Mouse (Mus musculus): Measurements from ENCODE around the gene Vps13d.

The Vps13d gene

GRCm38 (mm10) chr4:145194559-145195162, at the start of gene Vps13d:
Vps13d (minus strand) TSS chr4:145195005.
- DNase-seq (ENCODE audit: low spot score in 2 of 2): peak; percentile 88 to 90

DNA sequence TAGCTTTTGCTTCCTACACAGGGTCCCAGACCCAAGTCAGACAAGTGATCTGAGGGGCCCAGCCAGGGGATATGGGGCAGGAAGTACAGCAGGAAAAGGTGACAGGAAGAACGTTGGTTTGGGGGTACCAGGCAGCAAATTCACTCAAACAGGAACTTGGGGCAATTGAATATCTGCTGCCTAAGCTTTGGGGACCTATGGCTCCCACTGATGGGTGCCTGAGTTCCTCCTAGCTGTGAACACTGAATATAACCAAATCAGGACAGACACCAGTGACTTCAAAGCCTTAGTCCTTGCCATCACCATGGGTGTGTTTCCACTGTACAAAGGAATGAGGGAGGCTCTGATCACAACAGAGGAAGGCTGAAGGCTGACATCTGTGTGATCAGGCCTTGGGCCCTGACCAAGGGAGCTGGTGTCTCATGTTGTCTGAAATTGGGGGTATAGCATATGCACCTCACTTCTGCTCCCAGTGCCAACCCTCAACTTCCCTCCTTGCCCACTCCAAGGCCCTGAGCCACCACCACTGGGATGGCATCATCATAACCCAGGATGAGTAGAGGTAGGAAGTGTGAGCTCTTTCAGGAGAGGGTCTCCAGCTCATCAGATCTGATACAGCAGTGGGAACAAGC, 48.0 kb upstream of the Vps13d start:
- DNase-seq (ENCODE audit: low spot score in 2 of 2): no peak

DNA sequence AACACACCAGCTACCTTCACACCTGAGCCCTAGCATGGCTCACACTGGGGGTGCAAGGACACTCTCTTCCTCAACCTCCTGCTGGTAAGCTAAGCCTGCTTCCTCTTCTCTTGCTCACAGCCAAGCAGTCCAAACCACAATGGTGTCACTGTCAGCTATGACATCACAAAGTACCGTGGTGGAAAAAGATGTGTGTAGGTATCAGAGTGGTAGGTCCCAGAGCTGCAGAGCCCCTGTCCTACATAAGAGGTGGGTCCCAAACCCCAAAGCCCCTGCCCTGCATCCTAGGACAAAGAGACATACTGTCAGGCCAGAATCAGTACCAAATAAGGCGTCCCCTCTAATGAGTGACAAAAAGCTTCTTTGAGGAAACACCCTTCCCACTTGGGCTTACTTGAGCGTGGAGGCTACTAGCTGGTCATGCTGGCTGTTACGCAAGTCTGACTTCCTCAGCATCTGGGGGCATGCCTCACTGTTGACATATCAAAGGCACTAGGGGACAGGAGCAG, 46.0 kb upstream of the Vps13d start:
- DNase-seq (ENCODE audit: low spot score in 2 of 2): peak; percentile 74 to 75

- DNase-seq (ENCODE audit: low spot score in 2 of 2): peak in 1 of 2 experiments; percentile 16
Observed at GRCm38 (mm10) chr4:145239049-145239830, 44.4 kb upstream of the Vps13d start.

DNA sequence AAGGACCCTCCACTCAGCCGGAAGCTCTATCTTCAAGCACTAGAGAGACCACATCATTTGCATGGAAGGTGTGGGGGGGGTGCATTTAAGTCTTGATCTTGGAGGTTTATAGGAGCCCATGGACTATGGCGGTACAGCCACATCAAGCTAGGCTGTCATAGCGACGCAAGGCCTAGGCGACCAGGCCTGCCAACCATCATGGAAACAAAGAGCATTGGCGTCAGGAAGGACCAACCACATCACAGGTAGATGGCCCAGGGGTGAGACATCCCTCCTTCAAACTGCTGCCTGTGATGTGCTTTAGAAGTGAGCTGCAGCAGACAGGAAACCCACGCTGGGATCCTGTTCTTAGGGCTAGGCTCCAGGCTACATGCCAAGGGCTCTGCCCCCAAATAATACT, 41.2 kb upstream of the Vps13d start:
- peak in 1 of 2 experiments; percentile 32 for DNase-seq (ENCODE audit: low spot score in 2 of 2)

- peak; percentile 56 to 60 for DNase-seq (ENCODE audit: low spot score in 2 of 2)
Observed at GRCm38 (mm10) chr4:145233487-145234228, 38.9 kb upstream of the Vps13d start.

DNA sequence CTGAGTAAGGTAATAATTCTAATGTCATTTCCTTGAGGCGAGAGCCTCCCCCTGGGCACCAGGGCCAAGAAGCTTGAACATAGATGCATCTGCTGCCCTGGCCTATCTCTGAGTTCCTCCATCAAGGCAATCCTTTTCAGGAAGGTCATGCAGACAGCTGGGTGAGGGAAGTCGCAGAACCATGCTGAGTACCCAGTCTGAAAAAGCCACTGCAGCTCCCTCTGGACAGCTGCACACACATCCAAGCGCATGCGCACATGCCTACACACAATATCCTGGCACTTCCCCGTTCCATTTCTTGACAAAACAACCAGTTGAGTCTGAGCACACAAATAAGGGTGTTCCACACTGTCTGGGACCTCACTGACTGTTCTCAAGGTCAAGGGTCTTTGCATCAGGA, 36.9 kb upstream of the Vps13d start:
- no peak for DNase-seq (ENCODE audit: low spot score in 2 of 2)

DNA sequence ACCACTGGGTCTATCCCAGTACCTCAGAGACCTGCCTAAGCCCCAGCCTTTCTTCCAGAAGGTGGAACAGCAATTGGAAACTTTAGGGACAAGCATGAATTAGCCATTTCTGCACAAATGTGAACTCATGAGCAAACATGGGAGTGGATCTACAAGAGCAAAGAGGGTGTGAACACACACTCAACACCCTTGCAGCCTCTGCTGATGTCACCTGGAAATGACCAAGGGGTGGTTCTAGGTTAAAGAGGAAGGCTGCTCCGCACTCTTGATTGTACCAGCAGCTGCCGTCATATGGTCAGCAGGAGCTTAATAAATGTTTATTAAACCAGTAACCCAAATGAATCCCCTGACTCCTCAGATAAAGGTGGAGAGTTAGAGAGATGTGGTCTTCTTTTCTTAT, 35.8 kb upstream of the Vps13d start:
- DNase-seq (ENCODE audit: low spot score in 2 of 2): no peak

DNA sequence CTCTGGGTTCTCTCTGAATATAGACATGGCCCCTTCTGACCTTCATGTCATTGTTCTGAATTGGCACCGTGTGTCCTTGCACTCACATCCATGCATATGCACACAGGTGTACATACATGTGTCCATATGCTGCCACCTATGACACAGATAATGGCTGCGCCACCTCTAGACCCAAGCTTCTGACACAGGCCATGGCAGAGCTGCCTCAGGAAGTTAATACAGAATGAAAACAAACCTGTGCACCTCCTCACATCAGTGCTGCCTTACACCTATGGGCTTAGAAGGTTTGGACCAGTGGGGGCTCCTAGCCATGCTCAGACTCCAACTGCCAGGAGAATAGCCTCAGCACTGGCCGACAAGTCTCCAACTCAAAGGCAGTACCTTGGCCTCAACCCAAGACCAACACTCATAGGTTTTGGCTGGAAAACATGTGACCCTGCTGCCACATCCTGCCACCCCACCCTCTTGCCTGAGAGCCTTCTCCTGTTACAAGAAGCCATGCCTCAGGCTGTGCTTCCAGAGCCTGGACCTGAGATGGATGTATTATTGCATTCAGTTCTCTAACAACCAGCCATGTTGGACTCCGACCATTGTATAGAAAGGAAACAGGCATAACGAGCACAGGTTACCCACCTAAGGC, 34.8 kb upstream of the Vps13d start:
- no peak for DNase-seq (ENCODE audit: low spot score in 2 of 2)

GRCm38 (mm10) chr4:145229051-145229450, 34.2 kb upstream of the Vps13d start:
- peak; percentile 48 to 54 for DNase-seq (ENCODE audit: low spot score in 2 of 2)

DNA sequence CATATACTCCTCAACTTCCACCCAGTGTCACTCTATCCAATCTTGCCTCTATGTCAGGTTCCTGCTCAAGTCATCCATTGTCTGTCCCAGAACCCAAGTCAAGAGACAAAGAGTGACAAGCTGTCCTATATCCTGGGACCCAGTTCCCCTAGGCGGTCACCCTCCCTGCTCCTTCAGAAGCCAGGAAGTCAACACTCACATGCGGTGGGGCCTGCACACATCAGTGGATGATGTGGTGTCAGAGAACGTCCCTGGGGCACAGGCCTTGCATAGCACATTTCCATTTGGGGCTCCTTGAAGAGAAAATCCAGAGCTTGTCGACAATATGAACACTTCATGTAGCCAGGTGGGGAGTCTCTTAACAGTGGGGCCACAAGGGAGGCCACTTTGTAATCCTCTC, 29.8 kb upstream of the Vps13d start:
- DNase-seq (ENCODE audit: low spot score in 2 of 2): no peak

DNA sequence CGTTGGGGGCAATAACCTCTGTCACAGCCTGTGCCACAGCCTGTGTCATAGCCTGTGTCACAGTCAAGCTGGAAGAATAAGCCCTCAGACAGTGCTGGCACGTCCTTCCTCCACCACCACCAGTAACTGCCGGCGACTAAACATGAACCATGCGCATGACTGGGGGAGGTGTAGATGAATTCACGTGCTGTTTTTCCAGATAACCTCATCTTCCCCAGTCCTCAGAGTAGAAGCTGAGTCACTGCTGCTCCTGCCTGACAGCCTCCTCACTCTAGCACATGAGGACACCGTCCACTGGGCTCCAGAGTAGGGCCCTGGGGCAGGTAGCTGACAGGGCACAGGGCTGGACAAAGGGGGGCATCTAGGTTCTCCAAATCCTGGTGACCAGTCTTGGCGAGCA, 27.3 kb upstream of the Vps13d start:
- no peak for DNase-seq (ENCODE audit: low spot score in 2 of 2)

DNA sequence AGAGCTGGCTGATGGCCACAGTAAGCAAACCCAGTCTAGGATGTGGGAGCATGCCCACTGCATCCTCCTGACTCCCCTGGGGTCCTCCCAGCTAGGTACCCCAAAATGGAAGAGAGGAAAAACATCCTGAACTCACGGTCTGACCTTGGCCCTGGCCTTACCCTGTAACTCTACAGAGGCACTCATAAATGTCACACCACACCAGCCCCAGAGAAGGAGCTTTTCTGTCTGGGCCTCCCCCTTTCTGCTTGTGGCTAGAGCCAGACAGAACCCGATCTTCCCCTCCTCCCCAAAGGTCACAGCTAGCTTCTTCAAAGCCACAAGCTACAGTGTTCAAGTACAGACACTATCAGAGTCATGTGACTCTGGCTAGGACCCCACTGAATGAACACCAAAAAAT, 26.6 kb upstream of the Vps13d start:
- DNase-seq (ENCODE audit: low spot score in 2 of 2): no peak

GRCm38 (mm10) chr4:145220001-145220400, 25.2 kb upstream of the Vps13d start:
- no peak for DNase-seq (ENCODE audit: low spot score in 2 of 2)

DNA sequence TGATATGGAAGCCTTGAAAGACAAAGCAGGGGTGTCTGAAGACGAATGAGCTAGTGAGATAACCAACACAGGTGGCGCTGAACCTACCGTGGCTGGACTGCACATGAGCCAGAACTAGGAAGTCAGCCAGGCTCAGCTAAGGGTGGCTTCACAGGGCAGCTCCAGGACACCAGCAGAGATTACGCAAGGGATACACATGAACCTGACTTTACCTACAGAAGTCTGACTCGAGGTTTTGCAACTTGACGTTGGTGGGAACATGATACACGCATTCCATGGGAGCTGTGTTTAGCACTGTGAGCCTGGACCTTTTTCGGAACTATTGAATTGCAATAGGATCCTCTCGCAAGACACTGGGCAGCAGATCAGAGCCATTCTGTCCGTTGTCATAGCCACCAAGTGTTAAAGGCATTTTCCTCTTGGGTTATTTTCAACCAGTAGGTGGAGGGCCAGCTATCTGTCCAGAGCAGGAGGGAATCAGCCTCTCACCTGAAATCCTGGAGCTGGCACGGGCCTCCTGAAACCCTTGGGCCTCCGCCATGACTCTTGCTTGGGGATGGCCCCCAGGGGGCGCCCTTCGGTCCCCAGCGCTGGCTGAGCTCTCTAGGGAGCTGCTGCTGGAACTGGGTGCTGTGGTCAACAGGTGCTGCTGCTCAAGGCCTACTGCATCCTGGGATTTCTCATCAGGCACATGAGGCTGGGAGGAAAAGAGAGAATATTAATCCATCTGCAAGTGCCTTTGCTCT, 24.6 kb upstream of the Vps13d start:
- DNase-seq (ENCODE audit: low spot score in 2 of 2): peak; percentile 52 to 57

GRCm38 (mm10) chr4:145217837-145218236, 23.0 kb upstream of the Vps13d start:
- no peak for DNase-seq (ENCODE audit: low spot score in 2 of 2)

GRCm38 (mm10) chr4:145217046-145217445, 22.2 kb upstream of the Vps13d start:
- DNase-seq (ENCODE audit: low spot score in 2 of 2): no peak

- DNase-seq (ENCODE audit: low spot score in 2 of 2): no peak
Observed at GRCm38 (mm10) chr4:145215396-145215795, 20.6 kb upstream of the Vps13d start.

DNA sequence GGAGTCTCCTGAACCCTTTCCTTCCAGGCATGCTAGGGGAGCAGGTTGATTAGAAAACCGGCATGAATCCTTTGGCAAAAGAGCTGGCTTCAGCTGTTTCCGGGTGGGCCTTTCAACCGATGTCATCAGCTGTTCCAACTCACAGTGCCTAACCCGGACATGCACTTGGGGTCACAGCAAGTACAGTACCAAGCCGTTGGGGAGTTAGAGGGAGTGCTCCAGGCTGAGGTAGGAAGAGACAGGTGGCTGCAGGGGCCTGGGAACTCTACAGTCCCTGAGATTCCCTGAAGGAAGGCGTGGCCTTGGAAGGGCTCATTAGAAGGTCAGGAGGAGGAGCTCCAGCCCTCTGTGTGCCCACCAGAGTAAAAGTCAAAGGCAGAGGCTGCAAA, 20.0 kb upstream of the Vps13d start:
- DNase-seq (ENCODE audit: low spot score in 2 of 2): no peak

DNA sequence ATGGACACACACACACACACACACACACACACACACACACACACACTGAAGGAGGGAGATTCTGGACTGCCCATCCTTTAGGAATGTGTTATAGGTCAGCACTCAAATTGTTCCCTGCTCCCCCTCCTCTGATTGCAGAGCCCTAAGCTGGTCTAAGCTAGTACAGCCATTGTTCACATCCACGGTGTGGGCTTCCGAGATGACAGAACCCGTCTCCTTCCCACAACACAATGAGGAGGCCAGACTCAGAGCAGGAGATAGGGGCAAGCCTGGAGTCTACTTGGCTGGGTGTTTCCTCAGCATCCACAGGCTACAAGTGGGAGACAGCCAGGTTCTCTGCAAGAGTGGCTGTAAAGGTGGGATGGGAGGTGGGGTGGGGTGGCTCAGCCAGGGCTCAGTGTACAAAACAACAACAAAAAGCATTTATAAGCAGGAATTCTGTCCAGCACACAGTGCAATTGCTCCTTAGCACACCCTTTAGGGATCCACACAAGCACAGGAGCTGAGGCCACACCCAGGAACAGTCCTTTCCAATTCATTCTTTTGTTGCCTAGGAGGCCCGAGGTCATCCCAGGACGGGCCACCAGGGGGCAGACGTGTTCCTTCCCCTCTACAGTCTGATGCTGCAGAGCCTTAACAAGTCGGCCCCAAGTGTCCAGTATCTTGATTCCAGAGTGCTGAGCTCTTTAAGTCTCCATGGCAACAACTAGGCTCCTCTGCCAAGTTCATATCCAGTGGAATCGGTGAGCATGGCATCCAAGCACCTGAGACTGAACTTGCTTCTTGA, 19.4 kb upstream of the Vps13d start:
- DNase-seq (ENCODE audit: low spot score in 2 of 2): peak; percentile 77 to 81
